Mouse (Mus musculus): Measurements from ENCODE around the gene Lrig1. TPM values are rescaled to one million over a fixed set of nuclear protein-coding genes. Genes with fewer than 3 reads are reported as not detected.

The Lrig1 gene
- total RNA-seq, 1 experiment, result 19.1 TPM

GRCm38 (mm10) chr6:94620287-94620686 lies 79.7 kb downstream of the Lrig1 start:
- in situ Hi-C loops (cut with MboI; ENCODE audit: low sequenced_read_pairs in 2 of 2, unreplicated experiment in 2 of 2), result no loop called here
- no peak overlapping the region for H3K9ac ChIP-seq (ENCODE audit: insufficient read depth, low read depth, low read length, poor library complexity, severe bottlenecking)
- H3K4me3 ChIP-seq (ENCODE audit: insufficient read depth in 1 of 2, low read depth in 1 of 2, low read length in 2 of 2, poor library complexity in 1 of 2, severe bottlenecking in 1 of 2), result no peak overlapping the region
- DNase-seq (ENCODE audit: low read depth, low spot score), result peak; percentile 59
- H3K9me3 ChIP-seq (ENCODE audit: control insufficient read depth, insufficient read depth, low read depth, low read length), result no peaks in the 10 kb centered on the region
- peaks cover 2 to 17% of the 10 kb centered on the region in 2 experiments; a peak in 3 of 4 replicates for H3K4me1 ChIP-seq (ENCODE audit: control insufficient read depth in 2 of 2, insufficient read depth in 2 of 2, low read length in 2 of 2, poor library complexity in 1 of 2)
- TF ChIP-seq MAFK (IDR thresholded peaks at IDR 0.05; ENCODE audit: insufficient read depth, low read depth, low read length) (no peak), CHD2 (IDR thresholded peaks at IDR 0.05; ENCODE audit: low read depth, low read length) (no peak), HCFC1 (IDR thresholded peaks at IDR 0.05; ENCODE audit: borderline replicate concordance, insufficient read depth, low read length) (no peak), ZNF384 (IDR thresholded peaks at IDR 0.05; ENCODE audit: low read depth, low read length) (no peak), ZC3H11A (IDR thresholded peaks at IDR 0.05; ENCODE audit: borderline replicate concordance, low read depth, low read length) (no peak)
- no peak overlapping the region for H3K27ac ChIP-seq (ENCODE audit: insufficient read depth, low read depth, low read length, poor library complexity, severe bottlenecking)
- peaks cover 19% of the 10 kb centered on the region for H3K36me3 ChIP-seq (ENCODE audit: control insufficient read depth, insufficient read depth, low read length, poor library complexity, severe bottlenecking)

- Histone ChIP-seq H3K27ac (ENCODE audit: insufficient read depth, low read depth, low read length, poor library complexity, severe bottlenecking) (no peak overlapping the region), H3K9ac (ENCODE audit: insufficient read depth, low read depth, low read length, poor library complexity, severe bottlenecking) (no peak overlapping the region), H3K36me3 (ENCODE audit: control insufficient read depth, insufficient read depth, low read length, poor library complexity, severe bottlenecking) (peaks cover 22% of the 10 kb centered on the region), H3K4me3 (ENCODE audit: insufficient read depth in 1 of 2, low read depth in 1 of 2, low read length in 2 of 2, poor library complexity in 1 of 2, severe bottlenecking in 1 of 2) (no peak overlapping the region), H3K4me1 (ENCODE audit: control insufficient read depth in 2 of 2, insufficient read depth in 2 of 2, low read length in 2 of 2, poor library complexity in 1 of 2) (peaks cover 2 to 17% of the 10 kb centered on the region in 2 experiments; a peak in 3 of 4 replicates), H3K9me3 (ENCODE audit: control insufficient read depth, insufficient read depth, low read depth, low read length) (no peaks in the 10 kb centered on the region)
- in situ Hi-C loops (cut with MboI; ENCODE audit: low sequenced_read_pairs in 2 of 2, unreplicated experiment in 2 of 2), result loop anchor here in 1 of 2 experiments (10.0 kb wide), 1 partner anchor 346 kb away; no protein-coding TSS in a partner anchor
- TF ChIP-seq ZC3H11A (IDR thresholded peaks at IDR 0.05; ENCODE audit: borderline replicate concordance, low read depth, low read length) (no peak), ZNF384 (IDR thresholded peaks at IDR 0.05; ENCODE audit: low read depth, low read length) (no peak), CHD2 (IDR thresholded peaks at IDR 0.05; ENCODE audit: low read depth, low read length) (no peak), HCFC1 (IDR thresholded peaks at IDR 0.05; ENCODE audit: borderline replicate concordance, insufficient read depth, low read length) (no peak), MAFK (IDR thresholded peaks at IDR 0.05; ENCODE audit: insufficient read depth, low read depth, low read length) (no peak)
- no peak for DNase-seq (ENCODE audit: low read depth, low spot score)
Measured at GRCm38 (mm10) chr6:94618671-94619070, 81.3 kb downstream of the Lrig1 start.

GRCm38 (mm10) chr6:94615936-94616335 lies 84.0 kb downstream of the Lrig1 start:
- Histone ChIP-seq H3K27ac (ENCODE audit: insufficient read depth, low read depth, low read length, poor library complexity, severe bottlenecking) (no peak overlapping the region), H3K9me3 (ENCODE audit: control insufficient read depth, insufficient read depth, low read depth, low read length) (no peaks in the 10 kb centered on the region), H3K4me3 (ENCODE audit: insufficient read depth in 1 of 2, low read depth in 1 of 2, low read length in 2 of 2, poor library complexity in 1 of 2, severe bottlenecking in 1 of 2) (no peak overlapping the region), H3K9ac (ENCODE audit: insufficient read depth, low read depth, low read length, poor library complexity, severe bottlenecking) (no peak overlapping the region), H3K36me3 (ENCODE audit: control insufficient read depth, insufficient read depth, low read length, poor library complexity, severe bottlenecking) (peaks cover 27% of the 10 kb centered on the region), H3K4me1 (ENCODE audit: control insufficient read depth in 2 of 2, insufficient read depth in 2 of 2, low read length in 2 of 2, poor library complexity in 1 of 2) (peaks cover 2 to 12% of the 10 kb centered on the region in 2 experiments; a peak in 3 of 4 replicates)
- in situ Hi-C loops (cut with MboI; ENCODE audit: low sequenced_read_pairs in 2 of 2, unreplicated experiment in 2 of 2), result loop anchor here in 1 of 2 experiments (10.0 kb wide), 1 partner anchor 349 kb away; no protein-coding TSS in a partner anchor
- DNase-seq (ENCODE audit: low read depth, low spot score), result no peak
- TF ChIP-seq HCFC1 (IDR thresholded peaks at IDR 0.05; ENCODE audit: borderline replicate concordance, insufficient read depth, low read length), result no peak
- TF ChIP-seq CHD2 (IDR thresholded peaks at IDR 0.05; ENCODE audit: low read depth, low read length), result no peak
- TF ChIP-seq ZNF384 (IDR thresholded peaks at IDR 0.05; ENCODE audit: low read depth, low read length), result no peak
- no peak for TF ChIP-seq MAFK (IDR thresholded peaks at IDR 0.05; ENCODE audit: insufficient read depth, low read depth, low read length)
- TF ChIP-seq ZC3H11A (IDR thresholded peaks at IDR 0.05; ENCODE audit: borderline replicate concordance, low read depth, low read length), result no peak

- no peak for TF ChIP-seq MAFK (IDR thresholded peaks at IDR 0.05; ENCODE audit: insufficient read depth, low read depth, low read length)
- no peak for TF ChIP-seq ZC3H11A (IDR thresholded peaks at IDR 0.05; ENCODE audit: borderline replicate concordance, low read depth, low read length)
- TF ChIP-seq HCFC1 (IDR thresholded peaks at IDR 0.05; ENCODE audit: borderline replicate concordance, insufficient read depth, low read length), result no peak
- in situ Hi-C loops (cut with MboI; ENCODE audit: low sequenced_read_pairs in 2 of 2, unreplicated experiment in 2 of 2), result loop anchor here in 1 of 2 experiments (10.0 kb wide), 1 partner anchor 350 kb away; no protein-coding TSS in a partner anchor
- H3K9me3 ChIP-seq (ENCODE audit: control insufficient read depth, insufficient read depth, low read depth, low read length), result no peaks in the 10 kb centered on the region
- H3K27ac ChIP-seq (ENCODE audit: insufficient read depth, low read depth, low read length, poor library complexity, severe bottlenecking), result no peak overlapping the region
- H3K9ac ChIP-seq (ENCODE audit: insufficient read depth, low read depth, low read length, poor library complexity, severe bottlenecking), result no peak overlapping the region
- no peak for DNase-seq (ENCODE audit: low read depth, low spot score)
- H3K4me1 ChIP-seq (ENCODE audit: control insufficient read depth in 2 of 2, insufficient read depth in 2 of 2, low read length in 2 of 2, poor library complexity in 1 of 2), result no peaks in the 10 kb centered on the region
- no peak overlapping the region for H3K4me3 ChIP-seq (ENCODE audit: insufficient read depth in 1 of 2, low read depth in 1 of 2, low read length in 2 of 2, poor library complexity in 1 of 2, severe bottlenecking in 1 of 2)
- peaks cover 27% of the 10 kb centered on the region; the same call in 1 of the 2 replicates for H3K36me3 ChIP-seq (ENCODE audit: control insufficient read depth, insufficient read depth, low read length, poor library complexity, severe bottlenecking)
Measured at GRCm38 (mm10) chr6:94614346-94614745, 85.6 kb downstream of the Lrig1 start.

Measured in ES-E14 (cell line).